Mouse (Mus musculus) G1E-ER4 (cell line): ENCODE measurements around the gene Ift122. TPM values are rescaled to one million over a fixed set of nuclear protein-coding genes. Genes with fewer than 3 reads are reported as not detected.

Experiments
- GATA1 ChIP-seq: IDR thresholded peaks from one replicate; pipeline ENCODE4 v1.8.0; 2012; ENCODE audit warnings: low read length, inconsistent platforms
- polyA plus RNA-seq: library from polyadenylated mRNA; stranded (reverse); fragments of >175 nt; gene quantifications from 2 replicates; pipeline ENCODE4 v1.2.3, GENCODE M21; 2012

The Ift122 gene
- polyA plus RNA-seq, result 0.25 and 0.31 TPM in 2 replicates

DNA sequence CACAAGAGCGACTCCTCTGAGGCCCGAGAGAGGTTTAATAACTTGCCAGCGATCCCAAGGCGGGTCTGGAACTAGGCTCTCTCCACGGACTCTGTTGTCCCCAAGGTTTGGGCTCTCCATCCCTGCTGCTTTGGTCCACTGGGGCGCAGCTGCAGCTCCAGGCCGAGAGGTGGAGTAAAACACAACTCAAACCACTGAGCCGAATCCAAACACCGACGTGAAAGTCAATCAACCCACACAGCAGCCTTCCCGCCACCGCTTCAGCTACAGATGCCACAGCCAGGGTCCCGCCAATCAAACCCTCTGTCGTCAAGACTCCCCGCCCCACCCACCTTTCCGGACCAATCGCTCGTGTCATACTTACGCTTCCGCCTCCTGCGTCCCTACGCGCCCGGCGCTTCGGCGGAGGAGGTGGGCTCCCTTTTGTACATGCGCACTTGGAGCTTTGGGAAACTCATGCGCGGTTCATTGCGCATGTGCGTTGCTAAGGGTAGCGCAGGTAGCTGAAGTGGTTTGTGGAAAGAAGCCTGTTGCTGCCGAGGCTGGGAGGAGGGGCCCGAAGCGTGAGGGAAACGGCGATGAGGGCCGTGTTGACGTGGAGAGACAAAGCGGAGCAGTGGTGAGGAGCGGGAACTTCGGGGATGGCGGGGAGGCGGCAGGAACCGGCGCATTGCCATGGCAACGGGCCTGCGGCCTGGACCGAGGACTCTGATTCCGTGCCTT is at the start of gene Ift122, which contains the start of gene Mbd4:
Gene Ift122, plus strand, starts transcription at position 380 of the 723 bp plus-strand sequence.
Gene Mbd4, minus strand, starts transcription at position 281 of the 723 bp plus-strand sequence.
- TF ChIP-seq GATA1, result no peak

- no peak for TF ChIP-seq GATA1
Measured at GRCm38 (mm10) chr6:115803541-115804382, 49.5 kb upstream of the Ift122 start.

DNA sequence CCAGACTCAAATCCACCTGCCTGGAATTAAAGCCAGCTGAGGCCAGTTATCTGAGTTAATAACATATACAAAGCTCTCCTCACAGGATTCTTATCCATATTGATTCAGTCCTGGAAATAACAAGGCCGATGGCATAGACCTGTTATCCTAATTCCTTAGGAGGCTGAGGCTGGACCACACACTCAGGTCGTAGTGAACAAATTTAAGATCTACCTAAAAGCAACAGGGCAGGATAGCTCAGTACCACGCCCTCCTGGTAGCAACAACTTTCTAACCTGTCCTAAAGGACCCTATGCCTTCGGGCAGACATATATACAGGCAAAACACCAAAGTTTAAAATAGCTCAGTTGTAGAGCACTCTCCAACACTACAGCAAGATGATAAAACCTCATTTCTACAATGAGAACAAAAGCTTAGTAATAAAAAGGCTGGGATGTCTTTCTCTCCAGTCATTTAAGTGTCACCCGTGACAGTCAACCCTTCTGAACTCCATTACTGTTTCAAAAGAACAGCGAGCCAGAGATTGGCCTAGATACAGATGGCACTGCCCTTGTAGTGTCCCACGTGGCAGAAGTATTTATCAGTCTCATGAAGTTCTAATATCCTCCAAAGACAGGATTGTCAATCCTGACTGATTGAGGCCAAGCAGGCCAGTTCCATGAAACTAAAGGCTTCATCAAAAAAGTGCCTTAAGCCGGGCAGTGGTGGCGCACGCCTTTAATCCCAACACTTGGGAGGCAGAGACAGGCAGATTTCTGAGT is 48.7 kb upstream of the Ift122 start:
- no peak for TF ChIP-seq GATA1

DNA sequence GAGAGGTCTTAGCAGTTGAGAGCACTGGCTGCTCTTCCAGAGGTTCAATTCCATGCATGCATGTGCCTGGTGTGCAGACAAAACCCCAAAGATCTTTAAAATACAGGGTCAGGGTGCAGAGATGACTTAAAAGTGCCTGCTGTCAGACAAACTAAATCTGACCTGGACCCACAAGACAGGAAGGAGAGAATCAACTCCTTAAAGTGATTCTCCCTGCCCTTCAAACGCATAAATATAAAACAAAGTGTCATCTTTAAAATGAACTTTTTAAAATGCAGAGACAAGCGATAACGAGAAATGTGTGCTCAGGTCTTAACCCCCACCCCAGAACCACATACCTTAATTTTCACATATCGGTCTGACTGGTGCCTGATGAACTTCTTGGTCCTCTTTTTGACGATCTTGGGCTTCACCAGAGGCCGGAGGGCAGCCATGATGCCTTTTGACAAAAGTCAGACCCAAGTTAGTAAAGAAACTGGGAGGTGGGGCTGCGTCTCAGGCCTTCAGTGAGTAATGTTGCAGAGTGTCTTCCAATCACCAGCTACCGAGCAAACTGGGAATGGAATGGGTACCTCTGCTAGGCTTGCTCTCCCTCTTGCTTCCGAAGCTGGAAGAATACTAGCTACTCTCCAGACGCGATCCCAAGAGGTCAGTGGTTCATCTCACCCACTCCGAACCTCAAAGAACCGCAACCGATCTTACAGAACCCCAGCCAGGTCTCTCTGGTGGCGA is 45.6 kb upstream of the Ift122 start:
- TF ChIP-seq GATA1, result no peak

GRCm38 (mm10) chr6:115808196-115808487 is 45.1 kb upstream of the Ift122 start:
- TF ChIP-seq GATA1, result no peak

- no peak for TF ChIP-seq GATA1
Measured at GRCm38 (mm10) chr6:115808488-115809231, 44.6 kb upstream of the Ift122 start, which contains the start of gene Rpl32. Gene Rpl32, minus strand, starts transcription at chr6:115808747.

DNA sequence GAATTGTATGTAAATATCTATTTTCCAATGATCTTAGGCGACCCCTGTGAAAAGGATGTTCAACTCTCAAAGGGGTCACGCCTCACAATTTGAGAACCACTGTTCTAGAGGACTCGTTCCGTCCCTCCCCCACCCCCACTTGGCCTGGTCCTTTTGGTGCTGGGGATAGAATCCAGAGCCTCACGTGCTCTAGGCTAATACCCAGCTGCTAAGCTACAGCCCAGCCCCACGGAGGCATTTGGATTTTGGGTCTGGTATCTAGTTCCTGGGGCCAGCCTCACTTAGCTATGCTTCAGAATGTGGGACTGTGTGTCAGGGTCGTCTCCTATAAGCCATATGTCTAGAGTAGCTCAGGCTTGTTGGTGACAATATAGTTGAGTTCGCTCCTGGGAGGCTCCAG is 41.7 kb upstream of the Ift122 start:
- TF ChIP-seq GATA1, result no peak

DNA sequence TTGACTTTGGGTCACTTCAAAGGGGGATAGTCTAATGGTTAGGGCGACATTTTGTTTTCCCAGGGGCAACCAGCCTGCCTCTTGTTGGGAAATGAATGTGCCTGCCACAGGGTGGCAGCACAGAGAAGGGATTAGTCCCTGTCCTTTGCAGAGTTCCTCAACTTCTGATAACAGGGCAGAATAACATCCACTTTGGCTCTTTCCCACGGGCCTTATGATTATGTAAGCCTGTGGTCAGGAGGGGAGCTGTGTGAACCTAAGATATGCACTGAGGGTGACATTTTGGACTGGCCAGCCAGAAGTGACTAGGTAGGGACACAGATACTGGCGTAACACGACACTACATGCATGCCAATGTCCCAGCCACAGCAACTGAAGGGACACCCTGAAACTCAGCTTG is 39.2 kb upstream of the Ift122 start:
- TF ChIP-seq GATA1, result peak; percentile 24

GRCm38 (mm10) chr6:115815041-115815440 is 38.2 kb upstream of the Ift122 start:
- TF ChIP-seq GATA1, result no peak

- no peak for TF ChIP-seq GATA1
Measured at GRCm38 (mm10) chr6:115818129-115818528, 35.1 kb upstream of the Ift122 start.

DNA sequence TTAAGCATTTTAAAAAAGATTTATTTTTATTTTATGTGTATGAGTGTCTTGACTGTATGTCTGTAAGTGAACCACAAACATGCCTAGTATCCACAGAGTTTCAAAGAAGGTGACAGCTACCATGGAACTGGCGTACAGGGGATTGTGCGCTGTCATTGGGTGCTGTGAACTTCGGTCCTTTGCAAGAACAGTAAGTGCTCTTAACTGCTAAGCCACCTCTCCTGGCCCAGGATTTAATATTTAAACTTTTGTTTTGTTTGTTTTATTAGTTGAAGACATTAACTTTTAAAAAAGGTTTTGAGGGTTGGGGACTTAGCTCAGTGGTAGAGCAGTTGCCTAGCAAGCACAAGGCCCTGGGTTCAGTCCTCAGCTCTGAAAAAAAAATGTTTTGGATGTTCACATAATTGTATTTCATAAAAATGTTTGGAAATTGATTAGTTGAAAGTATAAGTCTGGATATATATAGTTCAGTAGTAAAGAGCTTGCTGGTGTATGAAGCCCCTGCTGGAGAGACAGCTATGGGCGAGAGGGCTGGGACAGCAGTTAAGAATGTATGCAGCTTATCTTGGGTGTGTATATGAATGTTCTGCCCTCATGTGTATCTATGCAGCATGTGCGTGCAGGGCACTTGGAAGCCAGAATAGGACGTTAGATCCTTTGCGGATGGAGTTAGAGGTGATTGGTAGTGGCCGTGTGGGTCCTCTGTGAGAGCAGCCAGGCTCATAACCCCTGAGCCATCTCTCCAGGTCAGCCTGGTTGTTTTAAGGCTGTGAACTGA is 31.9 kb upstream of the Ift122 start:
- TF ChIP-seq GATA1, result no peak

GRCm38 (mm10) chr6:115830779-115831601 is 22.3 kb upstream of the Ift122 start:
- TF ChIP-seq GATA1, result no peak
